Mouse (Mus musculus): ENCODE data around the gene Lrch1.

Lrch1 gene

GRCm38 (mm10) chr14:74893085-74893648, 54.5 kb downstream of the Lrch1 start:
- no peak for DNase-seq (ENCODE audit: low spot score)

GRCm38 (mm10) chr14:74889304-74889703, 58.4 kb downstream of the Lrch1 start:
- DNase-seq (ENCODE audit: low spot score) = no peak

GRCm38 (mm10) chr14:74888103-74888502, 59.6 kb downstream of the Lrch1 start:
- DNase-seq (ENCODE audit: low spot score) = no peak

DNA sequence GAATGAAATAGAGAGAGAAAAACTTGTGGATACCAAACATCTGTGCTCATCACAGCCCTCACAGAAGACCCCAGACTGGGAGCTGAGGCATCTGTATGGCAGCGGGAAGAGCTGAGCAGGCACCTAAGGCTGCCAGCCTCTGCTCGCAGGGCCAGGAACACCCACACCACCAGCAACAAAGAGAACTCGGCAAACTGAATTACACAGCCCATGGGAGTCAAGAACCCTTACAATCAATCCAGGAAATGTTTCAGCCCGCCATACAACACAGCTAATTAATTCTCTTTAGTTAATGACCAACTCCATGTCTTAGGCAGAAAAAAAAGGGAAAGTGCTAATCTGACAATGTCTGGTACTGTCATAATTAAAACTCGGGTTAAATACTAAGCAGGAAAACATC, 61.2 kb downstream of the Lrch1 start:
- DNase-seq (ENCODE audit: low spot score) = no peak

DNA sequence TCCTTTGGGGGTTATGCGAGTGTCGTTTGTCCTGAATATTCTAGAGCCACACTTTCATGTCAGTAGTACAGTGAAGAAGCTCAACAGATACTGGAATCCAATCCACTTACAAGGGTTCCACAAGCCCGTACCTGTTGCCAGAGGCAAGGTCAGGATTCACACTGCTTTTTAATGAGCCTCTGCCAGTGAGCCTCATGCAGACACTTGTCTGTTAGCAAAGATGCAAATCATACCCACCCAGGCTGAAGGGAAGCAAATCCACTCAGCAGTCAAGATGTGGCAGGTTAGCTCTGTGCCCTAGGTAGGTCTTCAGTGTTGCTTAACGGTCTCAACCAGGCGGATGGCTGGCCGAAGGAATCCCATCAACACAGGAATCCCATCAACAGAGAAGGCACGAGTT, 62.8 kb downstream of the Lrch1 start:
- DNase-seq (ENCODE audit: low spot score) = no peak

GRCm38 (mm10) chr14:74884024-74884680, 63.5 kb downstream of the Lrch1 start:
- DNase-seq (ENCODE audit: low spot score) = no peak

DNA sequence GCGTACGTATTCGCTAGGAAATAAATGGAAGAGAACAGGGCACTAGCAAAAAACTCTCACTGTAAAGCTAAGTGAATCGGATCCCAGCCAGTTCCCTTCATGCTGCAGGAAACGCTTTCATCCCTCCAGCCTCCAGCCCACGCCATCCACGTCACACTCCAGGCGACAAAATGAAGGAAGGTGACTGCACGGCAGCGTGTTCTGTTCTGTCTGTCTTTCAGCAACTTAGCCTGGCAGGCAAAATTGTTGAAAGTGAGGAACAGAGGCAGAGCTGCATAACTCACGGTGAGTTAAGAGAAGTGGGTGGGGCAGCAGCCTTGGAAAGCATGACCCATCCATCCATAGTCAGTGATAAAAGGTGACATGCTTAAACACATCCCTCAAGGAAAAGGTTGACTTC, 64.5 kb downstream of the Lrch1 start:
- no peak for DNase-seq (ENCODE audit: low spot score)

DNA sequence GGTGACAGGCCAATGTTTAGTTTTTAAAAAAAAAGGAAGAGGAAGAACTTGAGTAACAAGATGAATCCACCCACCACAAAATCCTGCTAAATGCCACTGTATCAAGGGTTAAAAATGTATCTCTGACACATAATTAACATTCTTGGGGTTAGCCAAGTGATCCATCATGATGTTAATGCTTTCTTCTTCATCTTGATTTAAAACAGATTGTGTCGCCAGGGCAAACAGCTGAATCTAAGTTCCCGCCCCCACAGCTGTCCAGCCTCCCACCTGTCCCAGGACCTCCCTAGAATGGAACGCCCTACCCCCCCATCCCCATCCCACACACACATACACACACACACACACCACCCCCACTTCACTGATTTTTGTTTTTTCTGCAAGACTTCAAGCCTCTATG, 64.9 kb downstream of the Lrch1 start:
- no peak for DNase-seq (ENCODE audit: low spot score)

DNA sequence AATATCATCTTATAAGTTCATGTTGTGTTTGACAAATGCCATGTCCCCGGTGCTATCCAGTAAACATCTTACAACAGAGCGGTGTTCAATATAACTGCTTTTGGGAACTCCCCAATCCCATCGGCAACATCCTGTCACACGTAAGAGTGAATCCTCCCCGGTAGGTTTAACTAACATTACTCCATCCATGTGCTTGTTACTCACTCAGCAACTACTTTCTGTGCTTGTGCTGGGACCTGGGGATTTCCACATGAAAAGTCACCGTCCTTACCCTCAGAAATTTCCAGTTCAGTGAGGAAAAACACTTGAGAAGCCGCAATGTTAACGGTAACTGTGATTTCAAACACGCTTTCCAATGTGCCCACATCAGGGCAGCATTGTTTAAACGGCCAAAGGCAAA, 66.8 kb downstream of the Lrch1 start:
- DNase-seq (ENCODE audit: low spot score) = no peak

- no peak for DNase-seq (ENCODE audit: low spot score)
These were observed 68.2 kb downstream of the Lrch1 start for GRCm38 (mm10) chr14:74879480-74879879.

DNA sequence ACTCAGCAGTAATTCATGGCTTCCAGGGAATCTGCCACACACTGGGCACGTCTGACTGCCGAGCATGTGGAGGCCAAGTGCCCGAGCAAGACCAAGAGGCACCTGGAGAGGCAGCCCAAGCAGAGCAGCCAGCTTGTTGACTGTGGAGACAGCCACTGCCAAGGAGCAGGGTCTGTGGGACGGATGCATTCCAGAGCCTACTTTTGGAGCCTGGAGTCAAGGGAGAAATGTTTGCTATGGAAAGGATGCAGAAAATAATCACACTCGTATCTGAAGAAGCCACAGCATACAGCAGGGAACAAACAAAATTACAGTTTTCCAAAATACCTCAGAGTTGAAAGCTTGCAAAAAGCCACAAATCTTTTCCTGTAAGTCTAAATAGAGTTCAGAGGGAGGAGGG, 70.4 kb downstream of the Lrch1 start:
- DNase-seq (ENCODE audit: low spot score) = no peak

- no peak for DNase-seq (ENCODE audit: low spot score)
These were observed 76.5 kb downstream of the Lrch1 start for GRCm38 (mm10) chr14:74871220-74871619.

DNA sequence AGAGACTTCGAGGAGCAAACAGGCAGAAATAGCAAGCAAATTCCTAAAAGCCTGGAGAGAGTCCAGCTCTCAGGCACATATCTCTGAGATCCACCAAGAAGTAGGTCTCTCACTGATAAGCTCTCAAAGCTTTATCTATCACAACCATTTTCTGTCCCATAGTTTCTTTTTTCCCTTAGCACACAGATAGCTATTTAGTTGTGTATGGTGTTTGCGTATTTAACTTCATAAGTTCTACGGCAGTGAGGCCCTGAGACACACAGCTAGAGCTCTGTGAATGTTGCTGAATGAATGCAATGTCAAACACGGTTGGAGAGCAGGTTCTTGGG, 78.8 kb downstream of the Lrch1 start:
- DNase-seq (ENCODE audit: low spot score) = no peak

GRCm38 (mm10) chr14:74868188-74868901, 79.3 kb downstream of the Lrch1 start:
- no peak for DNase-seq (ENCODE audit: low spot score)

DNA sequence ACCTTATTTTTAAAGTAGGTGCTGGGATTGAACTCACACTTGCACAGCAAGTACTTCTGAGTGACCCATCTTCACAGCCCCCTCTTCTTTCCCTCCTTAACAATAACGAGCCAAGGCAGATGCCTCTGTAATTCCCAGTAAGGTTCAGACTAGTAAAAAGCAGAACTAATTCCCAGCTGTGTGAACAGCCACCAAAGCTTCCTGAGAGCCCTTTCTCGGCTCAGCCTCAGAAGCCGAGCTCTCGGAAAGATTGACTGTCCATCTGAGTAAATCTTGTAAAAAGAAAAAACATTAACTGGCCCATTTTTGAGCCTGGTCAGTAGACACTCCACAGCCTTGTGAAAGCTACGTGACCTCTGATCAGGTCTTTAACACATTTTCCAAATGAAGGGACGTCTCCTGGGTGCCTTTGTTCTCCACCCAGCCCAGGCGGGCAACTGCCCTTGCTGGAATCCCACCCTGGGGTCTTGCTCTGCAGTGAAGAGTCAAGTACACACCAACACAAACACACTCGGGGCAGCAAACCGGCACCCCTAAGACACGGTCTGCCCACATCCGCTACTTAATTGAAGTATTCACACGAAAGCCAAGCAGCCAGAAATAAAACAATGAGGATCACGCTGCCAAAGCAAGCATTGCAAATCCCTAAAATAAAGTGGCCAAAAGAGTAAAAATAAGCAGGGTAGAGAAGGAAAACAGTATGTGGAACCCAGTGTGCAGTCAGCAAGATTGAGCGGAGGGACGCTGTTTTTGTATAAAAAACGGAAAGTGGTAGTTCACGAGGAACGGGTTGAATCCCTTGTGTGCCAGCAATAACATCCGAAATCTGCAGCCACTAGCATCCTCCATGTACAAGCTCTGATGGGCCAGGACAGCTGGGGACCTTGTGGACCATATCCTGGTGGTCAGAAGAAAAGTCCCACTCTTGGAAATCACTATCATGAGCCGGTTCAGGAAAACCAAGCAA, 80.3 kb downstream of the Lrch1 start:
- no peak for DNase-seq (ENCODE audit: low spot score)

- DNase-seq (ENCODE audit: low spot score) = no peak
These were observed 81.9 kb downstream of the Lrch1 start for GRCm38 (mm10) chr14:74865738-74866137.

DNA sequence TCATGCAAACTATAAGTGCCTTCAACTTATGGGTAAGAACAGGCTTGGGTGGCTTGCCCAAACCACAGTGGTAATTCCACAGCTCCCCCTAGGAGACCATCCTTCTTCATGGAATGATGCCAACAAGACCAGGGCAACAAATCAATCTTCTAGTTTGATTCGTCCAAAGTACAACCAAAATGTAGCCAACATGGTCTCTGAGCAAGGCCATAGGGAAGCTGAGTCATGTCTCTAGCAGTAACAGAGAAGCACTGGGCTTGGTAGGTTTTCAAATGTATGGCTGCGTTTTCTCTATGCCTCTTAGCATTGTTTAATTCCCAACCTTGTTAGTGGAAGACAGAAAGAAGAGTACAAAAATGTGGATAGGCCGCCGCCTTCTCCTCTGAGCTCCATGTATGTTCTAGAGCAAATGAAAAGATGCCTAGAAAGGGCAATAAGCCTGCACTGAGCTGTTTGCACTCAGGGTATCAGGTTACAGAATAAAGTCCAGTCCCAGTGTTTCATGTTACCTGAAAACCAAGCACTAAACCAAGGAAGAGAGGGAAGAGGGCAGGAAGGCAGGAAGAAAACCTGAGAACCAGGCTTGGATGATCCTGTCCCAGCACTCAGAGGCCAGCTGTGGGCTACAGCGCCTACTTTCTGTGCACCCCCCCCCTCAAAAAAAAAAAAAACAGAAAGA, 82.7 kb downstream of the Lrch1 start:
- no peak for DNase-seq (ENCODE audit: low spot score)

- no peak for DNase-seq (ENCODE audit: low spot score)
These were observed 86.2 kb downstream of the Lrch1 start for GRCm38 (mm10) chr14:74861456-74861855.

GRCm38 (mm10) chr14:74859154-74859553, 88.5 kb downstream of the Lrch1 start:
- no peak for DNase-seq (ENCODE audit: low spot score)

DNA sequence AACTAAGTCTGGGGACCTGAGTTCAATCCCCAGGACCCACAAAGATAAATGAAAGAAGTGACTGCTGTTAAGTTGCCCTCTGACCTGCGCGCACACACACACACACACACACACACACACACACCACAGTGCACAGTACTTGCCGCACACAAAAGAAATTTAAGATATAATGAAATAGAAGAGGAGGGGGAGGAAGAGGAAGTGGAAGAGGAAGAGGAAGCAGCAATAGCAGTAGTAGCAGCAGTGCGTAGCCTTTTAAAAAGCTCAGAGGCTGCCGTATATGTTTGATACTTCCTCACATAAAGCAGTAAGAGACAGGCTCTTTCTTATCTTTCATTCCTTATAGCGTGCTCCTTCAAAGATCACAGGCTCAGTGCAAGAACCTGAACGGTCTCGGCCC, 92.2 kb downstream of the Lrch1 start:
- no peak for DNase-seq (ENCODE audit: low spot score)

DNA sequence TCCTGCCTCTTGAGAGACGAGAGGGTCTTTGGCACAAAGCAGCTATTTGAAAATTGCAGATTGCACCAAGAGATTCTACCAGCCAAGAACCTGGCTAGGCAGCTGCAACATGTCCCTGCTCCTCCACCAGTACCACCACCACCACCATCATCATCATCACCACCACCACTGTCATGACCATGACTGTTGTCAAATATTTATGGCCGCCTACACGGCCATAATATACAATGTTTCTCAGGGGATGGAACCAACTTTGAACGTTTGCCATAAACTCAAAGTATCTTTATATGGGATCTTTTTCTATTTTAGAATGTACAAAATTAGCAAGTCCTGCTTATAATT, 93.9 kb downstream of the Lrch1 start:
- DNase-seq (ENCODE audit: low spot score) = no peak
